Mouse (Mus musculus): ENCODE measurements around the gene Wdr91. TPM values are rescaled to one million over a fixed set of nuclear protein-coding genes. Genes with fewer than 3 reads are reported as not detected.

Gene Wdr91
- polyA plus RNA-seq, 1 experiment from 2014 or later, result 12.9 TPM

GRCm38 (mm10) chr6:34909631-34910345, 888 bp downstream of the Wdr91 start:
- Histone ChIP-seq H3K36me3 (ENCODE audit: control insufficient read depth, insufficient read depth, low read length) (no peaks in the 10 kb centered on the region; the same call in 1 of the 2 replicates), H3K9ac (ENCODE audit: low read length) (peak overlapping the region; percentile 70), H3K27ac (ENCODE audit: low read depth, low read length) (no peak overlapping the region), H3K27me3 (ENCODE audit: control insufficient read depth, insufficient read depth, low read length) (no peaks in the 10 kb centered on the region), H3K4me1 (replicated peaks; ENCODE audit: control insufficient read depth, insufficient read depth, low read length) (no peaks in the 10 kb centered on the region), H3K4me2 (ENCODE audit: low read depth, low read length, severe bottlenecking) (peak overlapping the region; percentile 58), H3K9me3 (ENCODE audit: control insufficient read depth, low read length) (no peaks in the 10 kb centered on the region), H3K4me3 (ENCODE audit: low read depth, low read length) (peak overlapping the region; percentile 63)
- no peak for ATAC-seq (replicated peaks; ENCODE audit: low FRiP score)
- 49% methylated on average over 8 of the region's 8 CpGs for WGBS
- DNase-seq (ENCODE audit: low spot score), result no peak

DNA sequence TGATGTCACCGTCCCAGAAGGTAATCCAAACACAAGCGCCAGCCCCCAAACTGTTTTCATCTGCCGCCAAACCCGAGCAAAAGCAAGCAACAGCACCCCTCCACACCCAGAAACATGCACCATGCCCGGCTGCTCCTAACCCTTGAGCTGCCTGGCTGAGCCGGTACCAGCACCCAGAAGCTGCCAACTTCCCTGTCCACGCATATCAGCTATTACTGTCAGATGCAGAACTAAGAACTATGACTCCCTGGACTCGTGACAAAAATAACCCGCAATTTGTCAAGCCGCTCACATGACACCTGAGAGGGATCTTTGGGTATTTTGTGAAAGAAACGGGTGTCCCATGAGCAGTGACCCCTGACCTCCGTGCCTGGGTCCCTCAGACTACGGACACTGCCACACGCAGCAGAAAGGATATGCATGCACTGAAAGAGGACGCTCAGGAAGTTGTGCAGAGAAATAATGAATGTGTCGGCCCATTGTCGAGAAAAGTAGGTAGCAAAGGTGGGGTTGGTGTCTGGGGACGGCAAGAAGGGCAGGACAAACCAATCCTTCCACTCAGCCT, 2.9 kb downstream of the Wdr91 start:
- Histone ChIP-seq H3K27ac (ENCODE audit: low read depth, low read length) (no peak overlapping the region), H3K27me3 (ENCODE audit: control insufficient read depth, insufficient read depth, low read length) (no peaks in the 10 kb centered on the region), H3K9me3 (ENCODE audit: control insufficient read depth, low read length) (no peaks in the 10 kb centered on the region), H3K36me3 (ENCODE audit: control insufficient read depth, insufficient read depth, low read length) (no peaks in the 10 kb centered on the region; the same call in 1 of the 2 replicates), H3K4me1 (replicated peaks; ENCODE audit: control insufficient read depth, insufficient read depth, low read length) (no peaks in the 10 kb centered on the region), H3K4me2 (ENCODE audit: low read depth, low read length, severe bottlenecking) (no peak overlapping the region), H3K4me3 (ENCODE audit: low read depth, low read length) (no peak overlapping the region), H3K9ac (ENCODE audit: low read length) (no peak overlapping the region)
- DNase-seq (ENCODE audit: low spot score) (no peak), ATAC-seq (replicated peaks; ENCODE audit: low FRiP score) (no peak)
- 89% methylated on average over 18 of the region's 18 CpGs for WGBS

- Histone ChIP-seq H3K27ac (ENCODE audit: low read depth, low read length) (no peak overlapping the region), H3K27me3 (ENCODE audit: control insufficient read depth, insufficient read depth, low read length) (no peaks in the 10 kb centered on the region), H3K9ac (ENCODE audit: low read length) (no peak overlapping the region), H3K4me3 (ENCODE audit: low read depth, low read length) (no peak overlapping the region), H3K4me1 (replicated peaks; ENCODE audit: control insufficient read depth, insufficient read depth, low read length) (no peaks in the 10 kb centered on the region), H3K36me3 (ENCODE audit: control insufficient read depth, insufficient read depth, low read length) (no peaks in the 10 kb centered on the region; the same call in 1 of the 2 replicates), H3K9me3 (ENCODE audit: control insufficient read depth, low read length) (no peaks in the 10 kb centered on the region), H3K4me2 (ENCODE audit: low read depth, low read length, severe bottlenecking) (no peak overlapping the region)
- DNase-seq (ENCODE audit: low spot score) (no peak), ATAC-seq (replicated peaks; ENCODE audit: low FRiP score) (no peak)
- WGBS, result 82% methylated on average over 2 of the region's 2 CpGs
Observed at GRCm38 (mm10) chr6:34907121-34907614, 3.5 kb downstream of the Wdr91 start.

GRCm38 (mm10) chr6:34906661-34907060, 4.0 kb downstream of the Wdr91 start:
- no peak overlapping the region for H3K4me3 ChIP-seq (ENCODE audit: low read depth, low read length)
- H3K36me3 ChIP-seq (ENCODE audit: control insufficient read depth, insufficient read depth, low read length), result no peaks in the 10 kb centered on the region; the same call in 1 of the 2 replicates
- no peaks in the 10 kb centered on the region for H3K9me3 ChIP-seq (ENCODE audit: control insufficient read depth, low read length)
- no peaks in the 10 kb centered on the region for H3K4me1 ChIP-seq (replicated peaks; ENCODE audit: control insufficient read depth, insufficient read depth, low read length)
- ATAC-seq (replicated peaks; ENCODE audit: low FRiP score) (no peak), DNase-seq (ENCODE audit: low spot score) (no peak)
- H3K9ac ChIP-seq (ENCODE audit: low read length), result no peak overlapping the region
- no peaks in the 10 kb centered on the region for H3K27me3 ChIP-seq (ENCODE audit: control insufficient read depth, insufficient read depth, low read length)
- WGBS, result 91% methylated on average over 4 of the region's 4 CpGs
- no peak overlapping the region for H3K4me2 ChIP-seq (ENCODE audit: low read depth, low read length, severe bottlenecking)
- no peak overlapping the region for H3K27ac ChIP-seq (ENCODE audit: low read depth, low read length)

DNA sequence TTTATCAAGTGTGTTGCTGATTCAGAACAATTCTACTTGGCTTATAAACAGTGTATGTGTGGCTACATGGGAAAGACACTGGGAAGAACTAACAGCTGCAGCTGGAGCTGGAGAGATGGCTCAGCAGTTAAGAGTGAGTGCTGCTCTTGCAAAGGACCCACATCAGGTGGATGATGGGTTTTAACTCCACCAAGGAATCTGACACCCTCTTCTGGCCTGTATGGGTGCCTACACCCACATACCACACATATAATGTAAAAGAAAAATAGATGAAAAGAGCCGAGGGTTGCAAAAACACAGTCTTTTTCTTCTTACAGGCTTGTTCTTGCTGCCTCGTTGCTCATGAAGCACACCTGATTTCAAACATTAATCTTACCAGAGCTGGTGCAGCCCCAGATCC, 4.6 kb downstream of the Wdr91 start:
- Histone ChIP-seq H3K9ac (ENCODE audit: low read length) (no peak overlapping the region), H3K4me3 (ENCODE audit: low read depth, low read length) (no peak overlapping the region), H3K36me3 (ENCODE audit: control insufficient read depth, insufficient read depth, low read length) (no peaks in the 10 kb centered on the region; the same call in 1 of the 2 replicates), H3K4me1 (replicated peaks; ENCODE audit: control insufficient read depth, insufficient read depth, low read length) (no peaks in the 10 kb centered on the region), H3K4me2 (ENCODE audit: low read depth, low read length, severe bottlenecking) (no peak overlapping the region), H3K27ac (ENCODE audit: low read depth, low read length) (no peak overlapping the region), H3K27me3 (ENCODE audit: control insufficient read depth, insufficient read depth, low read length) (no peaks in the 10 kb centered on the region), H3K9me3 (ENCODE audit: control insufficient read depth, low read length) (no peaks in the 10 kb centered on the region)
- 76% methylated on average over 2 of the region's 2 CpGs for WGBS
- no peak for ATAC-seq (replicated peaks; ENCODE audit: low FRiP score)
- DNase-seq (ENCODE audit: low spot score), result no peak

GRCm38 (mm10) chr6:34904361-34904760, 6.3 kb downstream of the Wdr91 start:
- DNase-seq (ENCODE audit: low spot score), result no peak
- H3K27me3 ChIP-seq (ENCODE audit: control insufficient read depth, insufficient read depth, low read length), result no peaks in the 10 kb centered on the region
- ATAC-seq (replicated peaks; ENCODE audit: low FRiP score), result no peak
- no peak overlapping the region for H3K27ac ChIP-seq (ENCODE audit: low read depth, low read length)
- no peak overlapping the region for H3K9ac ChIP-seq (ENCODE audit: low read length)
- H3K4me1 ChIP-seq (replicated peaks; ENCODE audit: control insufficient read depth, insufficient read depth, low read length), result no peaks in the 10 kb centered on the region
- no peaks in the 10 kb centered on the region; the same call in 1 of the 2 replicates for H3K36me3 ChIP-seq (ENCODE audit: control insufficient read depth, insufficient read depth, low read length)
- H3K9me3 ChIP-seq (ENCODE audit: control insufficient read depth, low read length), result no peaks in the 10 kb centered on the region
- H3K4me2 ChIP-seq (ENCODE audit: low read depth, low read length, severe bottlenecking), result no peak overlapping the region
- WGBS, result 87% methylated on average over 6 of the region's 6 CpGs
- H3K4me3 ChIP-seq (ENCODE audit: low read depth, low read length), result no peak overlapping the region

DNA sequence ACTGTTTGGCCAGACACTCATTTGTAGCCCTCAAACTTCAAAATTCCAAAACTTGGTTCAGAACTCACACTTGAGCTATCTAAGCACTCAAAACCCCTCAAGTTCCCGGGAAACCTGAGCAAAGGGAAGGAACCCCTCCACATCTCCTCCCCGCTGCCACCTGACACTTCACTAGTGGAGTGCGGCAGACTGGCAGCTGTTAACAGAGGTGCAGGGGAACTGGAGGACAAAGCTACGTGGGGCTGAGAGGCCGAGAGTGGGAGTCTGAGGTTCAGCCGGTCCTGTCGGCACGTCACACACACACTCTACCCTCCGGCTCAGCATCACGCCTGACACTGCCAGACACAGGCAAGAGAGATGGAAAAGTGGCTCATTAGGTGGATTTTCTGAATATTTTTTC, 6.8 kb downstream of the Wdr91 start:
- H3K36me3 ChIP-seq (ENCODE audit: control insufficient read depth, insufficient read depth, low read length), result no peaks in the 10 kb centered on the region; the same call in 1 of the 2 replicates
- no peak overlapping the region for H3K4me3 ChIP-seq (ENCODE audit: low read depth, low read length)
- DNase-seq (ENCODE audit: low spot score) (no peak), ATAC-seq (replicated peaks; ENCODE audit: low FRiP score) (no peak)
- no peak overlapping the region for H3K4me2 ChIP-seq (ENCODE audit: low read depth, low read length, severe bottlenecking)
- H3K9ac ChIP-seq (ENCODE audit: low read length), result no peak overlapping the region
- H3K27ac ChIP-seq (ENCODE audit: low read depth, low read length), result no peak overlapping the region
- H3K27me3 ChIP-seq (ENCODE audit: control insufficient read depth, insufficient read depth, low read length), result no peaks in the 10 kb centered on the region
- no peaks in the 10 kb centered on the region for H3K4me1 ChIP-seq (replicated peaks; ENCODE audit: control insufficient read depth, insufficient read depth, low read length)
- H3K9me3 ChIP-seq (ENCODE audit: control insufficient read depth, low read length), result no peaks in the 10 kb centered on the region
- 89% methylated on average over 10 of the region's 10 CpGs for WGBS

- no peak for DNase-seq (ENCODE audit: low spot score)
- ATAC-seq (replicated peaks; ENCODE audit: low FRiP score), result no peak
- Histone ChIP-seq H3K27ac (ENCODE audit: low read depth, low read length) (no peak overlapping the region), H3K27me3 (ENCODE audit: control insufficient read depth, insufficient read depth, low read length) (no peaks in the 10 kb centered on the region), H3K36me3 (ENCODE audit: control insufficient read depth, insufficient read depth, low read length) (no peaks in the 10 kb centered on the region; the same call in 1 of the 2 replicates), H3K4me2 (ENCODE audit: low read depth, low read length, severe bottlenecking) (no peak overlapping the region), H3K4me3 (ENCODE audit: low read depth, low read length) (no peak overlapping the region), H3K4me1 (replicated peaks; ENCODE audit: control insufficient read depth, insufficient read depth, low read length) (no peaks in the 10 kb centered on the region), H3K9ac (ENCODE audit: low read length) (no peak overlapping the region), H3K9me3 (ENCODE audit: control insufficient read depth, low read length) (no peaks in the 10 kb centered on the region)
- WGBS, result 83% methylated on average over 5 of the region's 5 CpGs
Observed at GRCm38 (mm10) chr6:34903441-34903840, 7.2 kb downstream of the Wdr91 start.

All from forebrain, embryonic 11.5 days (tissue).